Mouse (Mus musculus) forelimb bud, embryonic 11.5 days (tissue): Measurements from ENCODE around the gene Spint2.
"Not testable (repeated sequence)": the region's sequence is repeated elsewhere in the genome, so short reads cannot be mapped to it uniquely, and the experiment has no call there.

Source experiments
- DNase-seq: peaks from one replicate; pipeline ENCODE4 v3.0.0-alpha.2; 2012; ENCODE audit warnings: low read depth, low spot score

The Spint2 gene

DNA sequence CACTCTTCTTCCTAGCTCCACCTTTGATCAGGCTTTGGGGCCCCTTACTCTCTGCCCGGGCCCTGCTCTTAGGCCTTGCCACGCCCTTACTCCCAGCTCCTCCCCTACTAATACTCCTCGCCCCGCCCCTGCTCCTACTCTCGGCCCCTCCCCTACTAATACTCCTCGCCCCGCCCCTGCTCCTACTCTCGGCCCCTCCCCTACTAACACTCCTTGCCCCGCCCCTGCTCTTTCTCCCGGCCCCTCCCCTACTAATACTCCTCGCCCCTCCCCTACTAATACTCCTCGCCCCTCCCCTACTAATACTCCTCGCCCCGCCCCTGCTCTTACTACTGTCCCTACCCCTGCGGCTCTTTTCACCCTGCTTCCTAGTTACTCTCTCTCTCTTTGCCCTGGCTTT lies 70.7 kb downstream of the Spint2 start:
- DNase-seq: not testable (repeated sequence)
